Mouse (Mus musculus): Measurements from ENCODE around the gene Prrg2. TPM values are rescaled to one million over a fixed set of nuclear protein-coding genes. Genes with fewer than 3 reads are reported as not detected.
"Not testable (repeated sequence)": the region's sequence is repeated elsewhere in the genome, so short reads cannot be mapped to it uniquely, and the experiment has no call there.

The Prrg2 gene
- 1 to 10 TPM; 5.3 to 7.4 TPM for total RNA-seq (2021)
- long read RNA-seq, experiment 1, partial matches to known transcripts: 0 of 9 reads
- long read RNA-seq, experiment 1, other reads (novel, unspliced or antisense): 7 of 9 reads
- long read RNA-seq, experiment 2, partial matches to known transcripts: 0 of 16 reads
- long read RNA-seq, experiment 2, other reads (novel, unspliced or antisense): 13 of 16 reads

GRCm38 (mm10) chr7:45062239-45062835 lies at the start of gene Prrg2, which contains the start of gene Nosip:
Prrg2 (minus strand) TSS chr7:45062677.
Nosip (plus strand) TSS chr7:45062429.
- DNase-seq (ENCODE audit: low spot score in 2 of 2): peak; percentile 95 to 97

- no peak for DNase-seq (ENCODE audit: low spot score in 2 of 2)
Measured at GRCm38 (mm10) chr7:45111940-45112339, 49.5 kb upstream of the Prrg2 start.

- DNase-seq (ENCODE audit: low spot score in 2 of 2): not testable (repeated sequence)
Measured at GRCm38 (mm10) chr7:45110089-45110488, 47.6 kb upstream of the Prrg2 start.

GRCm38 (mm10) chr7:45107052-45107645 lies 44.7 kb upstream of the Prrg2 start:
- DNase-seq (ENCODE audit: low spot score in 2 of 2): no peak

- no peak for DNase-seq (ENCODE audit: low spot score in 2 of 2)
Measured at GRCm38 (mm10) chr7:45106441-45106840, 44.0 kb upstream of the Prrg2 start.

GRCm38 (mm10) chr7:45105491-45105890 lies 43.0 kb upstream of the Prrg2 start:
- DNase-seq (ENCODE audit: low spot score in 2 of 2): no peak

GRCm38 (mm10) chr7:45104941-45105340 lies 42.5 kb upstream of the Prrg2 start:
- no peak for DNase-seq (ENCODE audit: low spot score in 2 of 2)

GRCm38 (mm10) chr7:45103652-45104180 lies 41.2 kb upstream of the Prrg2 start, which contains the start of gene Fcgrt:
Fcgrt (minus strand) TSS chr7:45103851.
- DNase-seq (ENCODE audit: low spot score in 2 of 2): peak in 1 of 2 experiments; percentile 67

- no peak for DNase-seq (ENCODE audit: low spot score in 2 of 2)
Measured at GRCm38 (mm10) chr7:45102940-45103585, 40.6 kb upstream of the Prrg2 start.

- DNase-seq (ENCODE audit: low spot score in 2 of 2): no peak
Measured at GRCm38 (mm10) chr7:45102441-45102840, 40.0 kb upstream of the Prrg2 start.

GRCm38 (mm10) chr7:45100046-45100445 lies 37.6 kb upstream of the Prrg2 start:
- DNase-seq (ENCODE audit: low spot score in 2 of 2): no peak

GRCm38 (mm10) chr7:45098541-45099240 lies 36.2 kb upstream of the Prrg2 start:
- no peak for DNase-seq (ENCODE audit: low spot score in 2 of 2)

- DNase-seq (ENCODE audit: low spot score in 2 of 2): no peak
Measured at GRCm38 (mm10) chr7:45097479-45097878, 35.0 kb upstream of the Prrg2 start.

- not testable (repeated sequence) for DNase-seq (ENCODE audit: low spot score in 2 of 2)
Measured at GRCm38 (mm10) chr7:45095965-45096364, 33.5 kb upstream of the Prrg2 start.

- no peak for DNase-seq (ENCODE audit: low spot score in 2 of 2)
Measured at GRCm38 (mm10) chr7:45095367-45095766, 32.9 kb upstream of the Prrg2 start.

- no peak for DNase-seq (ENCODE audit: low spot score in 2 of 2)
Measured at GRCm38 (mm10) chr7:45094121-45094520, 31.6 kb upstream of the Prrg2 start.

GRCm38 (mm10) chr7:45093516-45093905 lies 31.0 kb upstream of the Prrg2 start:
- no peak for DNase-seq (ENCODE audit: low spot score in 2 of 2)

- DNase-seq (ENCODE audit: low spot score in 2 of 2): no peak
Measured at GRCm38 (mm10) chr7:45092828-45093515, 30.5 kb upstream of the Prrg2 start.

GRCm38 (mm10) chr7:45092048-45092447 lies 29.6 kb upstream of the Prrg2 start, which contains the start of gene Rcn3:
Rcn3 (minus strand) TSS chr7:45092221.
- peak in 1 of 2 experiments; percentile 70 for DNase-seq (ENCODE audit: low spot score in 2 of 2)

All from layer of hippocampus, postnatal 14 days (tissue).